Mouse (Mus musculus): ENCODE measurements around the gene Dlx1.

Gene Dlx1

DNA sequence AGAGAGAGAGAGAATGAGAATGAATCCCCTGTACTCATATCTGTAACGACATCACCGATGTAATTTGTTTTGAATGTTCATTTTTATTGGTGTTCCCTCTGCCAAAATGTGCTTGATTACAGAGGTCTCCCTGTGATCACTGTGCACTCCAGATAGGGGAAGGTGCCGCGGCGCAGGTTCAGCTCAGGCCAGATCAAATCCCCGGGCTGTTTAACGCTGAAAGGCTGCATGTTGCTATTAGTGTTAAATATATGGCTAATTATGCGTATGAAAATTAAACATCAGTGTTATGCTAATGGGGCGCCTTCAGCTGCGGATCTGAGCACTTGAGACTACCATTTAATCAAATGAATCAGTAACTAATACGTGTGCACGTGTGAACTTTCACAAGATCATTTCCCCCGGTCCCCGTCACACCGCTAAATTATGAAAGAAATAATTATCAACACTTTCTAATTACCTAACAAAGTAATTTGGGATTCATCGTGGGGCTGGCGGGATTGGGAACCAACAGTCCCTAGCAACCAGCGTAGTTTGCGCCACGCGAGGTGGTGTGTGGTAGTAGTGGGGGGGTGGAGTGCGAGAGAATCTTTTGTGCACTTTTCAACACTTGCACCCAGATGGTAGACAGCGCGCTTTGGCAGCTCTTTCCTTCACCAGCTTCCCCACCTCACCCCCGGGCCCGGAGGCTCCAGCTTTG is at the start of gene Dlx1:
Gene Dlx1 (plus strand): TSS at position 100 of the 700 bp plus-strand sequence.
- ATAC-seq (ENCODE audit: insufficient number of reproducible peaks, low FRiP score, low TSS enrichment): no peak

DNA sequence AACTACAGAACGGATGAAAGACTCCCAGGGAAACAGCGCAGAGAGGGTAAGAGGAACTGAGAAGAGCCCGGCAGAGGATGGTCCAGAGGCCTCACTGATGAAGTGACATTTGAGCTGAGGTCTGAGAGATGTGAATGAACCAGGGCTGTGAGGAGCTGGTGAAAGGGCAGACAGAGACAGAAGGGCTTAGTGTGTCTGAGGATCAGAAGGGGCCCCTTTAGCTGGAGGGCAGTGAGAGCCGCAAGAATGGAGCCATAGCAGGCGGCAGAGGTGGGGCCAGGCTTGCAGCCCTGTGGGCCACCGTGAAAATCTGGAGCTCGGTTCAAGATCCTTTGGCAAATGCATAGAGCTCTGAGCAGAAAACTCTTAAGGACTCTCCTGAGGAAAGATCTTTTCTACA is 48.0 kb upstream of the Dlx1 start:
- ATAC-seq (ENCODE audit: insufficient number of reproducible peaks, low FRiP score, low TSS enrichment): no peak

DNA sequence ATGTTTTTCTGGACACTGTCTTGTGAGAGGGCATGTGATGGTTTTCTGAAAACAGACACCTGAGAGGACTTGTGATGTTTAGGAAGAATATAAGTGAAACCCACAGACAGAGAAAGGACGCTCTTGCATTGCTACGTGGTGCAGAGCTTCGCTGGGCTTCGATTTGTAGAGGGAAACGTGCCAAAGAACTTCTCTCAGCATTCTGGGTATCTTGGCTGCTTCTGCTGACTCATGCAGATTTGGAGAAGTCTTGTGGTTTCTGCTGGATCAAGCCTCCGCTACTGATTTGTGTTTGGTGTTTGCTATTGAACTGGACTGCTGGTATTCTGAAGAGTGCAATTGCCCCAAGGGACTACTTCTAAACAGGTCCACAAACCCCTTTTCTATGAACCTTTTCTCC is 46.1 kb upstream of the Dlx1 start:
- no peak for ATAC-seq (ENCODE audit: insufficient number of reproducible peaks, low FRiP score, low TSS enrichment)

DNA sequence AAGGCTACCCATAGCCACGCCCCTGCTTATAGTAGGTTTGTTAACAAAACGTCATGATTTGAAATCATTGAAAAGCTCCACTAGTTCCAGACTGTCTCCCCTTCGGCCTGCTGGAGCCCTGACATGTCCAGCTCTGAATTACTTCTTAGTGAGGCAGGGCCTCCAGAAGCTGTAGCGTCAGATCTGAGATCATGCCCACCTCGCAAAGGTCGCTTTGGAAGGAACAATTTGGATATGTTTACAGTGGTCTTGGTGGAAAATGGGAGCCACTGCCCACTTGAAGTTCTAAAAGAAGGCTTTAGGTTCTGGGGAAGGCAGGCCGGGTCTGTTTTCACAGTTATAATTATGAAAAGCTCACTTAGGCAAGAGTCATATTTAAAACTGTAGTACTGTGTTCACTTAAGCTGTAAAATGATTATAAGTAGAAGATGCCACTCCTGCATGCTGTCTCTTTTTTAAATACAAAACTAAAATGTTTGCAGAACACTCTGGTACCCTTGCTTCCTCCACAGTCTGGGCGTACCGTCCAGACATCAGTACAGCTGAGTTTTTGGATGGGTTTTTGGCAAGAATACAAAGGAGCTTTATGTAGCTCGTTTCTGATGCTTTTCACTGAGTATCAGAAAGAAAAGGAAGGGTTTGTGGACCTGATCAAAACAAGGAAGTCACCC is 44.7 kb upstream of the Dlx1 start:
- ATAC-seq (ENCODE audit: insufficient number of reproducible peaks, low FRiP score, low TSS enrichment): no peak

DNA sequence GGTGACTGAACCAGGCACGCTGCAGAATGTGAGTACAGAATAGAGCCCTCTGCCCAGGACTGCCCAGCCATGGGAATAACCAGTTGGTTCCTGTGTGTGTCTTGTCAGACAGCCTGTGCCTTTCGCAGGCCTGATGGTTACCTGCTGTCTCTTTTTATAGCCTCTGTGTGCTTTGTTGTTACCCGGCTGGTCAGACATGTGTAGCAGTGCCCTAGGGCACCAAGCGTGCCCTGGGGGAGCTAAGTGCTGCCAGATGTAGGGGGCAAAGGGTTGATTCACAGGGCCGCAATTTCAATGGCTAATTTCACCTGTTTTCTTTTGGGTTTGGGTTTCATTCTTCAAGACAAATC is 44.2 kb upstream of the Dlx1 start:
- no peak for ATAC-seq (ENCODE audit: insufficient number of reproducible peaks, low FRiP score, low TSS enrichment)

DNA sequence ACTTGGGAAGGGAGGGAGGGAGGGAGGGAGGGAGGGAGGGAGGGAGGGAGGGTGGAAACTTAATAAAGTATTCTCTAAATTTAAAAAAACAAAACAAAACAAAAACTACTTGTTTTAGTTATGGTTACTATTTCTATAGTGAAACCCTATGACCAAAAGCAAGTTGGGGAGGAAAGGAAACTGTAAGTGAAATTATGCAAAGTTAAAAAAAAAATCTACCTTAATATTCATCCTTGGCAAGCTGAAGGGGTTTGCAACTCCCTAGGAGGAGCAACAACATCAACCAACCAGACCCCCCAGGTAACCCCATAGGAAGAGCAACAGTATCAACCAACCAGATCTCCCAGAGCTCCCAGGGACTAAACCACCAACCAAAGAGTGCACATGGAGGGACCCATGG is 36.6 kb upstream of the Dlx1 start:
- no peak for ATAC-seq (ENCODE audit: insufficient number of reproducible peaks, low FRiP score, low TSS enrichment)

DNA sequence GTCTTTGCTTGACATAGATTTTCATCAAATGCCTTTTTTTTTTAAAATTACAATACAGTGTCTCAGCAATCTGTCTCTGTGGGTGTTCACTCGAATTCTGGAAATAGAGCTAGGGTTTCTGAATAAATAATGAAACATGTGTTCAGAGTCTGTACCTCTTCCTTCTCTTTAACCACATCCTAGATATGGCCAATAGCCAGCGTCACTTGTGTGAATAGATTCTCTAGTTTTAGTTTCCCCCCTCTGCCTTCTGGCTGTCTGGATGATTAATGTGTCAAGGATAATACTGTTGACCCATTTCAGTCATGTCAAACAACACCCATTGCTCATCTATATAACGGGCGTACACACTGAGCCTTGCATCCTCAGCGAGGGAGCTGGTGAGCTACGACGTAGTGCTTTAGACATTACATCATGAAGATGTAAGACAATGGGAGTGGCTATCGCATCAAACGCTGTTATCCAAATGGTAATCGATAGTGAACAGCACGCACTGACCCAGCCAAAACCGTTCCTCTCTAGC is 34.7 kb upstream of the Dlx1 start:
- ATAC-seq (ENCODE audit: insufficient number of reproducible peaks, low FRiP score, low TSS enrichment): no peak

DNA sequence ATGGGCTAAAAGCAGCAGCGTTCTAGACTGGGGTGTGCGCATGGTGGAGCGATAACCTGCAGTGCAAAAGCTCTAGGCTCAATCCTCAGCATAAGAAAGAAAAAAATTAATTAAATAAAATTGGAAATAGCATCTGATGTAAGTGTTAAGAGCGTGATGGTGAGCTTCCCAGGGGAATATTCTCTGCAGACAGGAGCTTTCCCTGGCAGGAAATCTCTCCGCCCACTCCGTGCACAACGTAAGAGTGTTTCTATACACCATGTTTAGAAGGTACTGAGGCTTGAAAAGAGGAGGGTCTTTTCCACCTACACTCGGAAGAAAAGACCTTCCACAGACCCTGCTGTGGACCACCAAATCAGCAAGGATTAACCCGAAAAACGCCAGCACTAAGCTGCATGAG is 33.4 kb upstream of the Dlx1 start:
- ATAC-seq (ENCODE audit: insufficient number of reproducible peaks, low FRiP score, low TSS enrichment): no peak

DNA sequence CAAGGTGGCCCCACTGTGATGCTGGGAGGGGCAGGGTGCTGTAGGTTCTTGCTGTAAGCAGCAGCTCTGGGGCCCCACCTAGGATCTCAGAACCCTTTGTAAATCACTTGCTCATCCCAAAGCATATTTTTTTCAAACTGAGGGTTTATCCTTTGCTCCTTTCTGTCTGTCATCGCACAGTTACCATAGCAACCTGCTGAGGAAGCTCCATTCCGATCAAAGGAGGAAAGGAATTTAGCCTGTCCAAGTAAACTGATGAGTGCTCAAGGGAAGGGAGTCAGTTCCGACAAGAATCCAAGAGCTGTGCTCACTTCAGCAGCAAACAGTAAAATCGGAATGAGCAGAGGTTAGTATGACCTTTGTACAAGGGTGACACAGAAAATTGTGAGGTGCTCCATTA is 32.9 kb upstream of the Dlx1 start:
- ATAC-seq (ENCODE audit: insufficient number of reproducible peaks, low FRiP score, low TSS enrichment): no peak

DNA sequence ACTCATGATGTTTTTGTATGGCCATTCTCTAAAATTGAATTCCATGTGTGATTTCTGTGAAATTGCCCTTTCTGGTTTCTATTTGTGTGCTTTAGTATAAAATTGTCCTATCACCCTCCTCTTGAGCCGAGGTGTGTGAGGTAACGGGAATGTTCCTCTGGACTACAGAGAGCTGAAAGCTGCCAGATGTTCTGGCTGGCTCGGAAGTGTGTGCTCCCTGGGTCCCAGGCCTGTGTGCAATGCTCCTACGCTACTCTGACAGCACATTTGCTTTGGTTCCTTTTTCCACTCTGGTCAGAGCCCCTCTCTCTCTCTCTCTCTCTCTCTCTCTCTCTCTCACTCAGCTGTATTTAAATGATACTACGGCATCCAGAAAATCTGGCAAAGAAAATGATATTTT is 30.7 kb upstream of the Dlx1 start:
- ATAC-seq (ENCODE audit: insufficient number of reproducible peaks, low FRiP score, low TSS enrichment): no peak

DNA sequence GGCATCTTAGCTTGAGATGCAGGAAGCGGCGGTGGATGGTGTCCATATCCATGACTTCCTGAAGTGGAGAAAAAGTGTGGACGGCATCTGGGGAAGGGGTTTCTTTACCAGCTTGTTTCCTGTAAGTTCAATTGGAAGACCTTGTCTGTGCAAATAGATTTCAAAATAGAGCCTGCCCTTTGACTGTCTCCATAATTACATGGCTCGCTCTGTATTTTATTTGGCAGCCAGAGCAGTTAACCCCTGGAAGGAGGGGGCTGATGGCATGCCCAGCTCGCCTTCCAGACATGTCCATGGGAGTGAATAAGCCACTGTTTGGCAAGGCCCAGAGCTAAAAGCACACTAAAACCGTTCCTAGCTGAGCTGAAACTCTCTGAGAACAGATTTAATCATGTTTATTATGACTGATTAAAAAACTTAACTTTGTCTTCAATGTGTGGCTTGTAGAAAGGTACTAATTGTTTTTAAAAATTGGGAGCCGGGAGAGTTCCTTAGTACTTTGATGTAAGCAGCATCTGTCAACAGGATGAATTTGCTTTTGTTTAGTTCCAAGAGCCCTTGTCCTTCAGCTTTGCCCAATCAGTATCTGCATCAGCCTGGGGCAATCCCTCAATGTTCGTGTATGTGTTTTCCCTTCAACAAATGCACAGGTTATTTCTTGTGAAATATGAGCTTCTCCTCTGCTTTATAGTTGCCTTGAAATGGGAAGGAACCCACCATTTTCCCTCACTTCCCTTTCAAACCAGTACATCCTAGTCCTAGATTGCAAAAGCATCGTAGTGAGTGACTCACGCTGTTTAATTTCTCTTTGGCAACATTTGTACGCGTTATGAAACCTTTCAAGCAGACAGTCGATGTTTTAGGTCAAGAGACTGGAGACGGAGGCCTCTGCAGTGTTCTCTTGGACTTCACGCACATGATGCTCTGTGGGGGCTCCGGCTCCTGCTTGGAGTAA is 28.4 kb upstream of the Dlx1 start:
- no peak for ATAC-seq (ENCODE audit: insufficient number of reproducible peaks, low FRiP score, low TSS enrichment)

DNA sequence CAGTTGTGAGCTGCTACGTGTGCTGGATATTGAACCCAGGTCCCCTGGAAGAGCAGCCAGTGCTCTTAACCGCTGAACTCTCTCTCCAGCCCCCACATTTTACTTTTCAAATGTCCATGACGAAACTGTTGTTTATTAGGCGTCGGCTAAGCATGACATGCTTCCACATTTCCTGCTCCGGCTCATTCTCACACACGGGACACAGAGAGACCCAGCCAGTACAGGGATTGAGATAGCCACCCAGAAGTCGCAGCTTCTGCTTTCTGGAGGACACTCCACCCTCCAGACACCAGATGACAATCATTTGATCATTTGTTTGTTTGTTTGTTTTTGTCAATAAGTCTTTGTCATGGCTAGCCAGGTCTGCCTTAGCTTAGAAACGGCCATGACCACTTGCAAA is 23.1 kb upstream of the Dlx1 start:
- no peak for ATAC-seq (ENCODE audit: insufficient number of reproducible peaks, low FRiP score, low TSS enrichment)

DNA sequence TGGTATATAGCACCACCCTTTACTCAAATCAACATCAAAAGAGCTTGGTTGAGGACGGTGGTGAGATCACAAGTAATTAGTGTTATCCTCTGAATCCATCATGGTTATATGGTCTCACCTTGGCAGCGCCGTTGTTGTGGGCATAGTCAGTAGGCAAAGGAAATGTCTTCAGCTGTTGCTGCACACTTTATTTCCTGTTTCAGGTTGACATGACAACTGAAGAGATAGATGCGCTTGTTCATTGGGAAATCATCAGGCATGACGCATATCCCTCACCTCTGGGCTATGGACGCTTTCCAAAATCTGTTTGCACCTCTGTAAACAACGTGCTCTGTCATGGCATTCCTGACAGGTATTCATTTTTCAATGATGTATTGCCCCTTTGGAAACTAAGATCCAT is 16.7 kb upstream of the Dlx1 start:
- ATAC-seq (ENCODE audit: insufficient number of reproducible peaks, low FRiP score, low TSS enrichment): no peak

DNA sequence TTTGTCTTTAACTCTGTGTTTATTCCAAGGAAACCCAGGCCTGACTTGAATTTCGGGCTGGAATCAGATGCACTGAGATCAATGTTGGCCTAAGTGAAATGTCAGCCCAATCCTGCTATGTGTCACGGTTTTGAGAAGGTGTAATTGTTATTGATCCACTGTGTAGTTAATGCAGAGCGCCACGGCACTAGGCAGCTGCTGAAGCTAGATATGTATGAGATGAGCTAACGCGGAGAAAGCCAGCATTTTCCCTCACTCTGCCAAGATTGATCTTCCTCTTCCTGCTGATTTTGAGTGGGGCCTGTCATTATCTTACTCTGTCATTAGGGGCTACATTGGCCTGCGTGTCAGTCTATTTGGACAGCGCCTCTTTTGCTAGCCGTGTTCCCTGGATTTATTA is 15.6 kb upstream of the Dlx1 start:
- no peak for ATAC-seq (ENCODE audit: insufficient number of reproducible peaks, low FRiP score, low TSS enrichment)

DNA sequence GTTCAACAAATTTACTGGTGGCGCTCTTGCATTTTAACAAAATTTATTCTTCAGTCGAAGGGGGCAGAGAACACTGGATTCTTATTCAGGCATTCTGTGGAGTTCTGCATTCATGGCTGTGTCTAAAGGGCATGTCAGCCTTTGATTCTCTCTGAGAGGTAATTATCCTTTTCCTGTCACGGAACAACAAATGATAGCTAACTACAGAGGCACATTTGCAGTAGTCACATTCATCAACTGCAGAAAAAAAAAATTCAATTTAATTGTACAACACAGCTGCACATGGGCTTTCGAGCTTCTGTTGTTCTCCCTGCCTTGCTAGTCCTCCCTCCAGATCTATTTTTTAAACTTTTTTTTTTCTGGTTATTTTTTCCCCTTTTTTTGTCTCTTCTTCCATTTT is 10.9 kb upstream of the Dlx1 start:
- no peak for ATAC-seq (ENCODE audit: insufficient number of reproducible peaks, low FRiP score, low TSS enrichment)

DNA sequence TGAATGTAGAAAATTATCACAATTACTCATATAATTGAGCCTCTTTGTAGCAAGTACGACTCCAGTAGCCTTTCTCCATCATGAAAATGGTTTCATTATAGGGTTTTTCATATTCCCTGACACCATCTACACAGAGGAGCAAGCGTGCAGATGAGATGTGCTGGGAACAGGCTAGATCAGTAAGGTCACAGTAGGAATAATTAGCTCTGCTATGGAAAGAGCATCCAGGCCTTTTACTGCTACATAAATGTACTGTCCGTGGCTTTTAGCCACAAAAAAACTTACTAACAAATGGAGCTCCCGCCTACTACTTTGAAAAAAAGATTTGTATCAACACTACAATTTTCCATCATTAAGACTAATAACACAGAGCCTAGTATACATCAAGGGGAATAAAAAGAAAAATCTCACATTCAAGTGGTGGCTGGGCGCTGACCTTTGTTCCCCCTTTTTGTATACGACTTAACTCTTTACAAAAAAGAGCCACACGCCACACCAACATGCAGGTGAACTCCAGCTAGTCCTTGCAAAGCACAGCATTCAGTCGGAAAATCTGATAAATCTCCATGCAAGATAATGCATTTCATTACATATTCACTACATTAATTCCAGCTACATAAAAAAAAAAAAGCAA is 10.3 kb upstream of the Dlx1 start:
- no peak for ATAC-seq (ENCODE audit: insufficient number of reproducible peaks, low FRiP score, low TSS enrichment)

DNA sequence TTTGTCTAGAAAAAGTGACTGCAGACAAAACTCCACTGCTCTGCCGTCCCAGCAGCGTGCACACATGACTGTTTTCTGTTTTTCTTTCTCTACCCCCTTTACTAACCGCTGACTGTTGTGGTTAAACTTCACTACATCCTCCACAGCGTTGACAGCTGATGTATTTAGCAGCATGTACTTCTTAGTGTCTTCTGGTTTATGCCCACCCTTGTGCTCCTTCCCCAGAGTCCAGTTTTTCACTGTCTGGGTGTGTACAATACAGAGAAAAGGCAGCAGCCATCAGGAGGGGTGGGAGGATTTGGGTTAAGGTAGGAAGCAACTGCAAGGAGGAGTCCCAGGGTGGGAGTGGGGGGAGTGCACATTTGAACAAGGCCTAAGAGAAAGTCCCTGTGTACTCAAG is 5.0 kb upstream of the Dlx1 start:
- ATAC-seq (ENCODE audit: insufficient number of reproducible peaks, low FRiP score, low TSS enrichment): no peak

DNA sequence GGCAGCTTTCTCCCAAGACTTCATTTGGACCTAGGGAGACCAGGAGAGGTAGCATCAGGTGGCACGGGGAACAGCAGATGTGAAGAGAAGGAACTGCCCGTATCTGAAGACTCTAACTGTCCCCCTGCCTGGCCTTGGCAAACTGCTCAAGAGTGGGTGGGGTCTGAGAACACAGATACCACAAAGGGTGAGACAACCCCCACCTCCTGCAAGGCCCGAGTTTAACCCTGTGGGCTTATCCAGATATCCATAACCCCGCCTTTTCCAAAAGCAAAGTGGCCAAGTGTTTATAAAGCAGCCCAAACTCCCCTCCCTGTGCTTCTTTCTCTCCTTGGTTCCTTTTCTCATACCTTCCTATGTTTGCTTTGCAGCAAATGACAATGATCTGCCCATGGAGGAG is 4.5 kb upstream of the Dlx1 start:
- ATAC-seq (ENCODE audit: insufficient number of reproducible peaks, low FRiP score, low TSS enrichment): no peak

DNA sequence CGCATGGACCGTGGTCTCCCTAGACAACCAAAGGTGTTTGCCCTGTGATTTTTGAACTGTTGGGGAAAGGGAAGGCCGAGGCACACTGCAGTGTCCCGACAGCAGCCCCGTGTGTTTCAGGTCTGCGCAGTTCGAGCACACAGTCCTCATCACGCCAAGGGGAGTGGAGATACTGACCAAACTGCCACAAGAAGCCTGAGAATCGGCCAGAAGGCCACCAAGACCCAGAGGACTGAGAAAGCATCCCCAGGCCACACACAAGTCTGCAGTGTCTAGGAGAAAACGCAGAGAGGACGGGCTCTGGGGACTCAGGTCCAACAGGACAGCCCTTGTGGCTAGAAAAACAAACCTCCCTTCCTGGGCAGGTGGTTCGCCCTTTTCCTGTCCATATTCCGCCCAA is 3.1 kb upstream of the Dlx1 start:
- no peak for ATAC-seq (ENCODE audit: insufficient number of reproducible peaks, low FRiP score, low TSS enrichment)

DNA sequence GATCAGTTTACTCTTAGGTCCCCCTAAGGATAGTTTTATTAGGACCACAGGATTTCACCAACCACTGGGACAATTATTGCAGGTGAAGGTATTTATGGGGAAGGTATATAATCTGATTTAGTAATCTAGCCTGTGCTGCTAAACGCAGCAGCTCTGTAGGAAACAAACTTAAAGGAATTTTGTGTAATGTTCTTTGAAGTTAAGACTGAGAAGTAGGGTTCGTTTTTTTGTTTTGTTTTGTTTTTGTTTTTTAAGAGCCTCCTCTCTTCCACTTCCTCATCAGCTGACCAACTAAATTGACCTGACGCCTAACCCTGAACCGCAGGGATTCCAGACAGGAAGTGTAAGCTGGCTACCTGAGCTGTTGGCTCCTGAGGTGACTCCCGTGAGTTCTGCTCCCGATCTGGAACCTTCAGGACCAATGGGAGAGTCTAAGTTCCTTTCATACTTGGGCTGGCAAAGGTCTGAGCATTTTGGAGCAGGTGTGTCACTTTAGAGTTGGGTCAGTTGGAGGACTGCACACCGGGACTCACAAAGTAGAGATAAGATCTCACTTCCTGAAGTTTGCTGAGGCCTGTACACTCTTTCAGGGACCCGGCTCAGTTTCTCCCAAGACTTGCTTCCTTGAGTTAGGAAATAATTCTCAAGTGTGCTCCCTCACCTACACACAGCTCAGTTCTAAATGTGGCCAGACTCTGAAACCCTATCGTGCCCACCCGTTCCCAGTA is 1.2 kb upstream of the Dlx1 start:
- ATAC-seq (ENCODE audit: insufficient number of reproducible peaks, low FRiP score, low TSS enrichment): no peak

All from cerebellum, adult (tissue).